Mouse (Mus musculus): ENCODE results near the gene Fancd2os.

DNA sequence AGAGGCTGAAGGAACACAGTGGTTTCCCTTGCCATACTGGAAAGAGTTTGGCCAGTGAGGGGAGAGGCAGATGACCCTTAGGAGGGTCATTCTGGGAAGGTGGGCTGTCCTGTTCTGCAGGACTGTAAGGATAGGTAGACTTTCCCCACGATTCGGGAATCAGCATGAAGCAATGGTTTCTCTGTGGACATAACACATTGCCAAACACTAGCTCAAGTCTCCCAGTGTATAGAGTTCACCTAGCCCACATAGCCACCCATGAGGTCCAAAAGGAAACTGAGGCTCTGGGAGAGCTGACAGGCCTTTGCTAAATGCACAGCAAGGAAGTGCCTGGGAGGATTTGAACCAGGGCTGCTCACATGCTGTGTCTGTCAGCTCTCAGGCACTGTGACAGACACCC lies 43.5 kb upstream of the Fancd2os start:
- no peak for TF ChIP-seq POLR2A (IDR thresholded peaks at IDR 0.05; ENCODE audit: control insufficient read depth, low read depth, low read length)
- TF ChIP-seq CTCF (IDR thresholded peaks at IDR 0.05; ENCODE audit: control insufficient read depth, insufficient read depth, insufficient replicate concordance, low read depth, low read length), result no peak
